Mouse (Mus musculus): ENCODE measurements around the gene Gm42420. TPM values are rescaled to one million over a fixed set of nuclear protein-coding genes. Genes with fewer than 3 reads are reported as not detected.

The Gm42420 gene
- 1.2 and 1.9 TPM in 2 replicates for polyA plus RNA-seq (2012; rRNA removed)

- DNase-seq (ENCODE audit: low spot score) = no peak
Observed at GRCm38 (mm10) chr6:39585517-39585916, at the start of gene Gm42420. TSS of gene Gm42420 (plus strand) at chr6:39585753.

GRCm38 (mm10) chr6:39536621-39537020 is 48.9 kb upstream of the Gm42420 start:
- DNase-seq (ENCODE audit: low spot score) = no peak

GRCm38 (mm10) chr6:39537276-39537675 is 48.3 kb upstream of the Gm42420 start:
- no peak for DNase-seq (ENCODE audit: low spot score)

GRCm38 (mm10) chr6:39538227-39538626 is 47.3 kb upstream of the Gm42420 start:
- no peak for DNase-seq (ENCODE audit: low spot score)

- no peak for DNase-seq (ENCODE audit: low spot score)
Observed at GRCm38 (mm10) chr6:39539679-39540155, 45.8 kb upstream of the Gm42420 start.

GRCm38 (mm10) chr6:39540563-39540962 is 45.0 kb upstream of the Gm42420 start:
- no peak for DNase-seq (ENCODE audit: low spot score)

GRCm38 (mm10) chr6:39542631-39543597 is 42.6 kb upstream of the Gm42420 start:
- DNase-seq (ENCODE audit: low spot score) = no peak

GRCm38 (mm10) chr6:39543769-39544420 is 41.7 kb upstream of the Gm42420 start:
- DNase-seq (ENCODE audit: low spot score) = no peak

GRCm38 (mm10) chr6:39545474-39545873 is 40.1 kb upstream of the Gm42420 start:
- no peak for DNase-seq (ENCODE audit: low spot score)

GRCm38 (mm10) chr6:39548030-39548429 is 37.5 kb upstream of the Gm42420 start:
- no peak for DNase-seq (ENCODE audit: low spot score)

GRCm38 (mm10) chr6:39551981-39552636 is 33.4 kb upstream of the Gm42420 start:
- no peak for DNase-seq (ENCODE audit: low spot score)

GRCm38 (mm10) chr6:39554888-39555647 is 30.5 kb upstream of the Gm42420 start:
- no peak for DNase-seq (ENCODE audit: low spot score)

GRCm38 (mm10) chr6:39555648-39555945 is 30.0 kb upstream of the Gm42420 start:
- no peak for DNase-seq (ENCODE audit: low spot score)

GRCm38 (mm10) chr6:39556900-39557659 is 28.5 kb upstream of the Gm42420 start:
- DNase-seq (ENCODE audit: low spot score) = no peak

GRCm38 (mm10) chr6:39557723-39558261 is 27.8 kb upstream of the Gm42420 start, which contains the start of gene Dennd2a:
TSS of gene Dennd2a (minus strand) at chr6:39557867.
- DNase-seq (ENCODE audit: low spot score) = peak; percentile 37

- no peak for DNase-seq (ENCODE audit: low spot score)
Observed at GRCm38 (mm10) chr6:39559276-39559939, 26.1 kb upstream of the Gm42420 start.

GRCm38 (mm10) chr6:39562166-39563015 is 23.2 kb upstream of the Gm42420 start:
- no peak for DNase-seq (ENCODE audit: low spot score)

- no peak for DNase-seq (ENCODE audit: low spot score)
Observed at GRCm38 (mm10) chr6:39567528-39567927, 18.0 kb upstream of the Gm42420 start.

- DNase-seq (ENCODE audit: low spot score) = no peak
Observed at GRCm38 (mm10) chr6:39570426-39570825, 15.1 kb upstream of the Gm42420 start.
